Mouse (Mus musculus) ES-Bruce4 (cell line): ENCODE results near the gene Smim22.

Source experiments
- CTCF ChIP-seq: IDR thresholded peaks from one replicate; pipeline ENCODE4 v1.8.1; 2011; ENCODE audit warnings: low read depth, low read length
- POLR2A ChIP-seq: IDR thresholded peaks from one replicate; pipeline ENCODE4 v1.8.1; 2011; ENCODE audit warnings: low read length; ENCODE audit not compliant: insufficient read depth

GRCm38 (mm10) chr16:5007492-5007891 is 404 bp downstream of the Smim22 start:
- TF ChIP-seq CTCF (no peak), POLR2A (no peak)
